Mouse (Mus musculus) adrenal gland, adult (tissue): ENCODE results near the gene Cd300a.
A peak's percentile ranks its signal among the peaks of the same experiment; 100 is the strongest.

Experiments used
- DNase-seq, 2 experiments: peaks; one replicate each; pipeline ENCODE4 v3.0.0; 2022 to 2023; ENCODE audit warnings: low spot score in 1 of 2; ENCODE audit not compliant: inconsistent age in 2 of 2

Gene Cd300a

GRCm38 (mm10) chr11:114889991-114890518 is at the start of gene Cd300a:
Cd300a (plus strand) TSS chr11:114890041.
- peak in 1 of 2 experiments; percentile 40 for DNase-seq

GRCm38 (mm10) chr11:114843818-114844463 is 45.9 kb upstream of the Cd300a start:
- DNase-seq = no peak

- DNase-seq = no peak
Observed at GRCm38 (mm10) chr11:114844464-114845220, 45.2 kb upstream of the Cd300a start.

- DNase-seq = no peak
Observed at GRCm38 (mm10) chr11:114846336-114846735, 43.5 kb upstream of the Cd300a start.

GRCm38 (mm10) chr11:114847008-114847407 is 42.8 kb upstream of the Cd300a start:
- no peak for DNase-seq

- DNase-seq = no peak
Observed at GRCm38 (mm10) chr11:114849572-114849971, 40.3 kb upstream of the Cd300a start.

- no peak for DNase-seq
Observed at GRCm38 (mm10) chr11:114850066-114850451, 39.8 kb upstream of the Cd300a start.

GRCm38 (mm10) chr11:114850452-114851268 is 39.2 kb upstream of the Cd300a start, which contains the start of gene Gprc5c:
Gprc5c (plus strand) TSS chr11:114851152.
- DNase-seq = peak in 1 of 2 experiments; percentile 71

GRCm38 (mm10) chr11:114851269-114851607 is 38.6 kb upstream of the Cd300a start:
- DNase-seq = no peak

- peak; percentile 33 to 85 for DNase-seq
Observed at GRCm38 (mm10) chr11:114851608-114852310, 38.1 kb upstream of the Cd300a start.

- peak in 1 of 2 experiments; percentile 51 for DNase-seq
Observed at GRCm38 (mm10) chr11:114852311-114853173, 37.3 kb upstream of the Cd300a start.

- no peak for DNase-seq
Observed at GRCm38 (mm10) chr11:114853174-114853838, 36.5 kb upstream of the Cd300a start.

- DNase-seq = no peak
Observed at GRCm38 (mm10) chr11:114854581-114854980, 35.3 kb upstream of the Cd300a start.

- DNase-seq = no peak
Observed at GRCm38 (mm10) chr11:114856125-114856524, 33.7 kb upstream of the Cd300a start.

GRCm38 (mm10) chr11:114858641-114859040 is 31.2 kb upstream of the Cd300a start:
- no peak for DNase-seq

GRCm38 (mm10) chr11:114861057-114861456 is 28.8 kb upstream of the Cd300a start:
- DNase-seq = no peak

GRCm38 (mm10) chr11:114862687-114863086 is 27.2 kb upstream of the Cd300a start:
- DNase-seq = no peak

- no peak for DNase-seq
Observed at GRCm38 (mm10) chr11:114863918-114864420, 25.9 kb upstream of the Cd300a start.

GRCm38 (mm10) chr11:114865999-114866398 is 23.8 kb upstream of the Cd300a start:
- no peak for DNase-seq
